ENCODE assay signal across 8 mouse cellular contexts in the genomic region with DNA sequence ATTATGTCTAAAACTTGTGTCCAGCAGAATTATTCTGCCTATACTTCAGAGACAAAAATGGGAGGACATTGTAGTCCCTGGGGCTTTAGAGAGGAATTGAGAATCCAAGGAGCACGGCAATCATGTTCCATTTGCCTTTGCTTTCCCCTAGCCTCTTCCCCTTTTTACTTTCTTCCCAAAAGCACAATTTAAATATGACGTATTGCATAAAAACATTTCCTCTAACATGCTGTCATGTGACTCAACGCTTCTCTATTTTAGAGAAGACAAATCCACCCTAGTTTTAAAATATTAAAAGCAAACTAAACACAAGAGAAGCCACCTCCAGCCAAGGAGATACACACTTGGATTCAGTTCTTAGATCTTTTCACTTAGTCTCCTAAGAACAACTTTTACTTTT. TPM values are rescaled to one million over a fixed set of nuclear protein-coding genes. Genes with fewer than 3 reads are reported as not detected.
DNase-seq lines count a peak whose midpoint lies in the region; ATAC-seq and TF ChIP-seq lines count a peak whose summit lies in the region.

No protein-coding gene starts in this region.

- no peak for TF ChIP-seq CTCF in layer of hippocampus, adult 2 months (conservative IDR thresholded peaks at IDR 0.05)

- ATAC-seq in embryonic facial prominence, embryonic 13.5 days (ENCODE audit: insufficient number of reproducible peaks, insufficient read depth, low FRiP score, low TSS enrichment, low read depth): no peak
- ATAC-seq in neural tube, embryonic 14.5 days (ENCODE audit: low read depth): no peak

- no peak for DNase-seq in layer of hippocampus, adult 2 months (ENCODE audit: low spot score in 2 of 2)
- DNase-seq in layer of hippocampus, adult 11-12 months (ENCODE audit: low spot score): no peak
- no peak for DNase-seq in limb, embryonic 10.5 days (ENCODE audit: low spot score)
- no peak for DNase-seq in left cerebral cortex, adult 18-20 months (ENCODE audit: low spot score in 2 of 2)
- no peak for DNase-seq in layer of hippocampus, adult 8-10 months (ENCODE audit: low spot score in 2 of 2)
- DNase-seq in left cerebral cortex, postnatal 36 days (ENCODE audit: low spot score in 2 of 2): no peak

- H3K9me3 ChIP-seq in embryonic facial prominence, embryonic 13.5 days: no peaks in the 10 kb centered on the region
- H3K9me3 ChIP-seq in limb, embryonic 10.5 days (replicated peaks): no peaks in the 10 kb centered on the region
- H3K9me3 ChIP-seq in neural tube, embryonic 14.5 days (ENCODE audit: control insufficient read depth, low read length): no peaks in the 10 kb centered on the region

- no peaks in the 10 kb centered on the region for H3K27me3 ChIP-seq in embryonic facial prominence, embryonic 13.5 days
- no peaks in the 10 kb centered on the region for H3K27me3 ChIP-seq in limb, embryonic 10.5 days (ENCODE audit: low read depth, poor library complexity, severe bottlenecking)
- H3K27me3 ChIP-seq in neural tube, embryonic 14.5 days (ENCODE audit: control insufficient read depth, insufficient read depth, low read length): no peaks in the 10 kb centered on the region

- H3K9ac ChIP-seq in embryonic facial prominence, embryonic 13.5 days: peak overlapping the region; percentile 86
- peak overlapping the region; percentile 92; the same call in 1 of the 2 replicates for H3K9ac ChIP-seq in neural tube, embryonic 14.5 days (replicated peaks; ENCODE audit: low read depth, low read length)

- WGBS in embryonic facial prominence, embryonic 13.5 days: 30% methylated on average over 3 of the region's 3 CpGs
- WGBS in limb, embryonic 10.5 days: 51% methylated on average over 3 of the region's 3 CpGs
- WGBS in neural tube, embryonic 14.5 days: 44% methylated on average over 3 of the region's 3 CpGs

- peak overlapping the region; percentile 87 for H3K4me3 ChIP-seq in layer of hippocampus, adult 2 months
- peak overlapping the region; percentile 91 for H3K4me3 ChIP-seq in embryonic facial prominence, embryonic 13.5 days
- H3K4me3 ChIP-seq in limb, embryonic 10.5 days: peak overlapping the region; percentile 72
- H3K4me3 ChIP-seq in neural tube, embryonic 14.5 days (ENCODE audit: low read depth, low read length): peak overlapping the region; percentile 85

- intact Hi-C loops in left cerebral cortex, postnatal 36 days (cut with DNase I): loop anchor here (1.0 kb wide), 1 partner anchor 32 kb away; a partner anchor contains a TSS

- H3K36me3 ChIP-seq in embryonic facial prominence, embryonic 13.5 days: peaks cover 25% of the 10 kb centered on the region
- H3K36me3 ChIP-seq in limb, embryonic 10.5 days: peaks cover 35% of the 10 kb centered on the region
- H3K36me3 ChIP-seq in neural tube, embryonic 14.5 days (ENCODE audit: control insufficient read depth, insufficient read depth, low read length): peaks cover 16% of the 10 kb centered on the region

- H3K27ac ChIP-seq in layer of hippocampus, adult 2 months: peak overlapping the region; percentile 99
- H3K27ac ChIP-seq in embryonic facial prominence, embryonic 13.5 days: peak overlapping the region; percentile 91
- H3K27ac ChIP-seq in limb, embryonic 10.5 days: no peak overlapping the region
- H3K27ac ChIP-seq in neural tube, embryonic 14.5 days (ENCODE audit: low read depth, low read length): peak overlapping the region; percentile 93

- H3K4me1 ChIP-seq in embryonic facial prominence, embryonic 13.5 days: peaks cover 16% of the 10 kb centered on the region
- H3K4me1 ChIP-seq in limb, embryonic 10.5 days: peaks cover 12% of the 10 kb centered on the region
- peaks cover 10% of the 10 kb centered on the region; the same call in 1 of the 2 replicates for H3K4me1 ChIP-seq in neural tube, embryonic 14.5 days (ENCODE audit: control insufficient read depth, insufficient read depth, low read length)

- H3K4me2 ChIP-seq in embryonic facial prominence, embryonic 13.5 days: peak overlapping the region; percentile 75
- peak overlapping the region; percentile 81 for H3K4me2 ChIP-seq in neural tube, embryonic 14.5 days (ENCODE audit: low read depth, low read length)

RNA-seq across cellular contexts. Expression of a gene that starts 0.7 kb away (rescaled TPM):
- 100 to 1,000 TPM; 424 to 431 TPM for total RNA-seq in layer of hippocampus, adult 2 months (2021)
- 9.6 and 10.5 TPM in 2 replicates for polyA plus RNA-seq in embryonic facial prominence, embryonic 13.5 days (2015; fragmentation: Nextera tagmentation; extraction: Ambion mirVana)
- 8.7 and 9.6 TPM in 2 replicates for polyA plus RNA-seq in limb, embryonic 10.5 days (2016; fragmentation: Nextera tagmentation; extraction: Ambion mirVana)
- 62.7 and 72.0 TPM in 2 replicates for polyA plus RNA-seq in neural tube, embryonic 14.5 days (2014; fragmentation: Nextera tagmentation; extraction: Ambion mirVana)
- total RNA-seq in left cerebral cortex, adult 18-20 months (2021): 100 to 1,000 TPM; 330 to 343 TPM
- 100 to 1,000 TPM; 396 to 439 (median 423) TPM for total RNA-seq in layer of hippocampus, adult 8-10 months (2022)
- total RNA-seq in left cerebral cortex, postnatal 36 days (2021): 100 to 1,000 TPM; 344 to 352 TPM

RNA-seq across cellular contexts. Expression of a gene that starts 32.5 kb away (rescaled TPM):
- total RNA-seq in layer of hippocampus, adult 2 months (2021): 10 to 100 TPM; 73.6 to 90.7 TPM
- 71.6 and 76.4 TPM in 2 replicates for polyA plus RNA-seq in embryonic facial prominence, embryonic 13.5 days (2015; fragmentation: Nextera tagmentation; extraction: Ambion mirVana)
- polyA plus RNA-seq in limb, embryonic 10.5 days (2016; fragmentation: Nextera tagmentation; extraction: Ambion mirVana): 60.0 and 76.1 TPM in 2 replicates
- 89.2 and 96.1 TPM in 2 replicates for polyA plus RNA-seq in neural tube, embryonic 14.5 days (2014; fragmentation: Nextera tagmentation; extraction: Ambion mirVana)
- total RNA-seq in left cerebral cortex, adult 18-20 months (2021): 10 to 100 TPM; 56.1 to 59.4 TPM
- total RNA-seq in layer of hippocampus, adult 8-10 months (2022): 10 to 100 TPM; 57.5 to 84.8 (median 69.6) TPM
- 10 to 100 TPM; 39.7 to 74.0 TPM for total RNA-seq in left cerebral cortex, postnatal 36 days (2021)
